Mouse (Mus musculus): Measurements from ENCODE around the gene Gorasp1.

Gorasp1 gene

DNA sequence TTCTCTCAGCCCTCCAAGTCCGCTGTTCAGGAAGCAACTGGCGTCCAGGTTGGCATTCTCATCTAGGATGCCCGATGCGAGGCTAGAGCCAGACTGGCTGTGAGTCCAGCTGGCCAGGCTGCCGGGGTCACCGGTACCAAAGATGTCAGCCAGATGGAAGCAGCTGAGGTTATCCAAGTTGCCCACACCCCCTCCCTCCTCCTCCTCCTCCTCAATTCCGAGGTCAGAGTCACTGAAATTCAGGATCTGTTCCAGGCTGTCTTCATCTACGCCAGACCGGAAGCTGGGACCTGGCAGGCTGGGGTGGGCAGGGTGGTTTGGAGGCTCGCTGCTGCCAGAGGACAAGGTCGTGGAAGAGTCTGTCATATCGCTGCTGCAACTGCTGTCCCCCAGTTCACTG is 35.2 kb upstream of the Gorasp1 start:
- DNase-seq (ENCODE audit: low read depth) = no peak

DNA sequence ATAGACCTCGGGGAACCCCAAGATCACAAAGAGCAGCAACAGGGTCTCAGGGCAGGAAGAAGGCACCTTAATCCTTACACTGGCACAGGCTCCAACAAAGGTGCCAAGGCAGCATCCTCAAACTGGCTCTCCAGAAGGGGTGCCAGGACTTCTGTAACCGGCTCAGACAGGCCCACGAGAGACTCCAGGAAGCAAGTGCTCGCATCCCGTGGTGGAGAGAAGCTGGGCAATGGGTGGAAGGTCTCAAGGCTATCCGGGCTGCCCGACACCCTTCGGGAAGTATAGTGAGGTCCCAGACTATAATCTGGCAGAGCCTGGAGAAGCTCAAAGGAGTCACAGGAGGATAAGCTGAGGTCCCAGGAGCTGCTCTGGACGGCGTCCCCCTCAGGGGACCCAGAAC is 34.8 kb upstream of the Gorasp1 start:
- no peak for DNase-seq (ENCODE audit: low read depth)

DNA sequence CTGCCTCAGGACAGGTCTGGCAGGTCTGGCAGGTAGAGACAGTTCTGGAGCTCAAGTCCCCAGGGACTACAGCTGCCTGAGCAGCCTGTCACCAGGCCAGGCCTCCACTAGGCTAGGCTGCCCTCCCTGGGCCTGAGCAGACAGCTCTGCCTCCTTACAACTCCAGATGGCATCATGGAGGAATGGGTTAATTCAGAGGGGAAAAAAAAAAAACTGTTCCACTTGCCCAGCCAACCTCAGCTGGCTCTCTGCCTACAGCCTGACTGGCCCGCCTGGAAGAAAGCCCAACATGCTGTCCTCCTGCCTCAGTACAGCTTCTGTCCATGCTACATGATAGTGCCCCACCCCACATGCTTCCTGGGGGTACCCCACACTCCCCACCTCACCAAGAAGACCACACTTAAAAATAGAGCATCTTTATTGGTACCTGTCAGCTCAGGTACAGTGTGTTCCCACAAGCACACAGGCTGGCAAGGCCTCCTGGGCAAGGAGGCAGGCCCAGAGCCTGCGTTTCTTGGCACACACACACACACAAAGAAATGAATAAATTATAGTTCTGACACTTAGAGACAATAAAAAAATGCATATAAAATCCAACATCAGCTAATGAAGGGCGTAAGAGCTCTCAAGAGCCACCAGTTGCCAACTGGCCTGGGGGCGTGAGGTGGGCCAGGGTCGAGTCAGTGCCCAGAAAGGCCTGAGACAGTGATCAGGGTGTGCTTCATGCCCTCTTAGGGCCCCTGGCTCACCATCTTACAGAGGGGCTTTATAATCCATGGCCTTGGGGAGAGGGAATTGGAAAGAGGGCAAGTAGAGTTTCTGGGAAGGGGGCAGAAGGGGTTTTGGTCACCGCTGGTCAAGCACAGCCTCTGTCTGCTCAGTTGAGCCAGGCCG is 33.6 kb upstream of the Gorasp1 start:
- no peak for DNase-seq (ENCODE audit: low read depth)

- no peak for DNase-seq (ENCODE audit: low read depth)
These were observed 32.9 kb upstream of the Gorasp1 start for GRCm38 (mm10) chr9:119970221-119970620.

- no peak for DNase-seq (ENCODE audit: low read depth)
These were observed 32.4 kb upstream of the Gorasp1 start for GRCm38 (mm10) chr9:119969811-119970210.

- DNase-seq (ENCODE audit: low read depth) = no peak
These were observed 29.0 kb upstream of the Gorasp1 start for GRCm38 (mm10) chr9:119966221-119966910.

DNA sequence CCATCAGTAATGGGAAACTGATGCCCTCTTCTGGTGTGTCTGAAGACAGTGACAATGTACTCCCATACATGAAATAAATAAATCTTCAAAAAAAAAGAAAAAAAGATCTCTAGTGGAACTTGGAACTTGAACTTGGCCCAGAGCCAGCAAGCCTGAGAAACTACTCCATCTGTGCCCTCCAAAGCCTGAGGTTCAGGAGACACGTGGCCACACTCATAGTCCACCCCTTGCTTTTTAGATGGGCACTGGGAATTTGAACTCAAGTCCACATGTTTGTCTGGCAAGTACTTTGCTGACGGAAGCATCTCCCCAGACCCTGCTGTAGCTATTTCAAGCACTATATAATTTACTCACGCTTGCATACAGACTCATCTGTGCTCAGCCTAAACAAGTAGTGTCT is 27.8 kb upstream of the Gorasp1 start:
- no peak for DNase-seq (ENCODE audit: low read depth)

GRCm38 (mm10) chr9:119964206-119964605 is 26.8 kb upstream of the Gorasp1 start:
- DNase-seq (ENCODE audit: low read depth) = no peak

DNA sequence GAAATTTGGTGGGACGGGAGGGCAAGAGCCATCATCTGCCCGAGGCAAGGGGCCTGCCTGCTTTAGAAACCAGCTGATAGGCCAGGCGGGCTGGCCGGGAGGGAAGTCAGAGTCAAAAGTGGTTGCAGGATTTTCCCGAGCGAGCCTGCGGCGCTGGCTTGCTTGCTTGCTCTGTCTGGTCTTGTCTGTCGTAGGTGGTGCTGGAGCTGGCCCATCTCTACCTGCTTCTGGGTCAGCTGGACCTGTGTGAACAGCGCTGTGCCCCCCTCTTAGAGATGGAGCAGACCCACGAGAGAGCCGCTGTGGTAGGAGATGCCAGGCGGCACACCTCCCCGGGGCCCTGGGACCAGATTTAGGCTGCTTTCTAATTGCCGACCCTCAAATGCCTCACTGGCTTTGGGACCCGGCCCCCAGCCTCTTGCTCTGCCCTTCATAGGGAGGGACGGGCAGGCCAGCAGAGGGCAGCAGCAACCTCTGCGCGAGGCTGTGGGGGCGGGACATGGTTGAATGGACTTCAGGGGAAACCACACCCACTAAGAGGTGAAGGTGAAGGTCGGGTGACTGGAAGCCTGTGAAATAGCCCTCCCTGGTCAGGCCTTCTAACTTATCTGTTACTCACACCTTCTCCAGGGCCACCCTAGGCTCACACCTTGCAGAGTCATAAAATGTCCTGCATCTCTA is 25.8 kb upstream of the Gorasp1 start:
- DNase-seq (ENCODE audit: low read depth) = no peak

DNA sequence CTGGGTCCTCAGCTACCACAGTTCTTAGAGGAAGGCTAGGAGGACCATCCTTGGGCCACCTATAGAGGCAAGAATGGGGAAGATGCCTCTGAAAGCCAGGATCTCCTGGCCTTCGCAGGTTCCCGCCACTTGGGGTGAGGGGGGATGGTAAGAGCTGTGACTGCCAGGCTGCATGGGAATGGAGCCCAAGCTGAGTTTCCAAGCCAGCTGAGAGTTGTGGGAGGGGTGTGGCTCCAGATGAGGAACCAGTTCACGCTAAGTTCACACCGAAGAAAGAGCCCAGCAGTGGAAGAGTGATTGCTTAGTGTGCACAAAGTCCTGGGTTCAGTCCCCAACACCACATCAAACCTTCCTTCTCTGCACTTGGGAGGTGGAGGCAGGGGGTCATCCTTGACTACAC is 24.9 kb upstream of the Gorasp1 start:
- DNase-seq (ENCODE audit: low read depth) = no peak

DNA sequence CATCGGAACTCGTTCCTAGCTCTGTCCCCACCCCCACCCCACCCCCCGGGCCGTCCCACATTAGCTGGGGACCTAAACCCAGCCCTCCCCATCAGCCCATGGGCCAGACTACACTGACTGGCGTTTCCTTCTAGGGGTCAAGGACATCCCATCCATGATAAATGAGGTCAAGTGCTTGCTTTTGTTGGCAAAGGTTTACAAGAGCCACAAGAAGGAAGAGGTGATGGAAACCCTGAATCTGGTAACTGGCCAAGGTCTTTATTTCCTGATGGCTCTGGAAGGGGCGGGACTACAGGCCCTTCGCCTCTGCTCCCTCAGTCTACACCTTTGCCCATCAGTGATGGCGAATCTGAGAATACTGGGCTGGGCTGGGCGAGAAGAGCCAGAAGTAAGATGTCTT is 21.5 kb upstream of the Gorasp1 start:
- DNase-seq (ENCODE audit: low read depth) = no peak

- no peak for DNase-seq (ENCODE audit: low read depth)
These were observed 14.0 kb upstream of the Gorasp1 start for GRCm38 (mm10) chr9:119951388-119951787.

DNA sequence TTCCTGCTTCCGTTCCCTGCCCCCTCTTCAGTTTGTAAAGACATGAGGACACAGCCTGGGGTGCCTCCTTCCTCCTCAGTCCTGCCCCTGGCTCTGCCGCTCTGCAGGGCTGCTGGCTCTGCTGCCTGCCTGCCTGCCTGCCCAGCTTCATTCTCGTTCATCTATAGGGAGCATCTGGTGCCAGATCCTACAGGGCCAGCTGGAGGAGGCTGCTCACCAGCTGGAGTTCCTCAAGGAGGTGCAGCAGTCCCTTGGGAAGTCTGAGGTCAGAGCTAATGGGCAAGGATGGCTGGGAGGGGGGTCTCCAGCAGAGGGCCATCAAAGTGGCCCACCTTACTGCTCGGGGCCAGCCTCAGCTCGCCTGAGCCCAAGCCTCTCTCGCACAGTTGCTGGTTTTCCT is 13.1 kb upstream of the Gorasp1 start:
- DNase-seq (ENCODE audit: low read depth) = no peak

- no peak for DNase-seq (ENCODE audit: low read depth)
These were observed 11.4 kb upstream of the Gorasp1 start for GRCm38 (mm10) chr9:119948804-119949203.

DNA sequence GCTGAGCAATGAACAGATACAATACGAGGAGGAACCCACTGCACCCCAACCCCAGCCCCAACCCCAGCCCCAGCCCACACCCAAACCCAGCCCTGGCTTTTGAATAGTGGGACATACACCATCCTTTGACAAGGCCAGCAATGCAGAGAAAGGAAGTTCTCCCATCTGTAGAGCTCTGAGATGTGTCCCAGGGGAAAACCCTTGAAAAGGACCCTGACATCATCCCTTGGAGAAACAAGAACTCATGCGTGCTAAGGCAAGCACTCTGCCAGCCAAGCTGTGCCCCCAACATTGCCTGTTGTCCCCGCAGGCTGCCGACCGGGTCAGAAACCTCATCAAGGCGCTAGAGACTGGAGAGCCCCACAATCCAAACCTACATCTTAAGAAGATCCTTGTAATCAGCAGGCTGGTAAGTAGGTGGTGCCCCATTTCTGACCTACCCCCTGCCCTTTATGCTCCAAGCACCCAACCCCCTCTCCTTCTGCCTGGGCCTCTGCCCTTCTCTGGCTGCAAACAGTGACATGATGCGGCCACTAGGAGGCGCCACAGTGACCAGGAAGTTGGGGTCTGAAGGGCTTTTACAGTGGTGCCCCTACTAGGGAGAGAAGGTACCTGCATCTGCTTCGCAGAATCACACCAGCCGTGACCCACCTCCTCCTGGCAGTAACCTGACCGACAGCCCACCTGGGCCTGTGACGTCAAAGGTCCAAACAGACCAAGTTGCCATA is 8.0 kb upstream of the Gorasp1 start:
- DNase-seq (ENCODE audit: low read depth) = no peak

- no peak for DNase-seq (ENCODE audit: low read depth)
These were observed 6.0 kb upstream of the Gorasp1 start for GRCm38 (mm10) chr9:119943326-119943725.

- no peak for DNase-seq (ENCODE audit: low read depth)
These were observed 4.5 kb upstream of the Gorasp1 start for GRCm38 (mm10) chr9:119941861-119942260.

DNA sequence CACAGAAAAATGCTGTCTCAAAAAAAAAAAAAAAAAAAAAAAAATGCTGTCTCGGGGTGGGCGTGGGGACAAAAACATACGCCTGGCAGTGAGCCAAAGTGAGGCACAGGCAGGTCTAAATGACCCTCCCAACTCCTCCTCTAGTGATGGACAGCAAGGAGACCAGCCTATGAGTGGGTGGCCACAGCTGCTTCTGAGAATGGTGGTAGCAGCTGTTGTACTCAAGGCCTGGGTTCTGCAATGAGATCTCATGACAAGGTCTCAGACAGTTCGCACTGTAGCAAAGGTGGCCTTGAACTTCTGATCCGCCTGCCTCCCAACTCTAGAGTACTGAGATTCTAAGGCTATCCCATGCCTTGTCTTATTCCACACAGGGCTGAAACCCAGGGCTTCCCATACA is 4.0 kb upstream of the Gorasp1 start:
- no peak for DNase-seq (ENCODE audit: low read depth)

DNA sequence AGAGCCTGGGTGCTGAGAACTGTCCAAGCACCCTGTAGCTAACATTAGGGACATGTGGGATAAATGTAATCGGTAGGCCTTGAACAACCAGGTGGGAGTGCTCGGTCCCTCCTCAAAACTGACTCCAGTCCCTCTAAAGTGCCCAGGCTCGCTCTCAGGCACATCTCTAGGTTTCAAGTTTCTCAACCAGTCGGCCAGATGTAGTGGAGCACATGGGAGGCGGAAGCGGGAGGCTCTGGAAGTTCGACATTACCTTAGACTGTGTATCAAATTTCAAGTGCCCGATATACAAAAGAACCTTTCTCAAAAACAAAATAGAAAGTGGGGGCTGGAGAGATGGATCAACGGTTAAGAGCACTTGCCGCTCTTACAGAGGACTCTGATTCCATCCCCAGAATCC is 2.3 kb upstream of the Gorasp1 start:
- DNase-seq (ENCODE audit: low read depth) = no peak

DNA sequence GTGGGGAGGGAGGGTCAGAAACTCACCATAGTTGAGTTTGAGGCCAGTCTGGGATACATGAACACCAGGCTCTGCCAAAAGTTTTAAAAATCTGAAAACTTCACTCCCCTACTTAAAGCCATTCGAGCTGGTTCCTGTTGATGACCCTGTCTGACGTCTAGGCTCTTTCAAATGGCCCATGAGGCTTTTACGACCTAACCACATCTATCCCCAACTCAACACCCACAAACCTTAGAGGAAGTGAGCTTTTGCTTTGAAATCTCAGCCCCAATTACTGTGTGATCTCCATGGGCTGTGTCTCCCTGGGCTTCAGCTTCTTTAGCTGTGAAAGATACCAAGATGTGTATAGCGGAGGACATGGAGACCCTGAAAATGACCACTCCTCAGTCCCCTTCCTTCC is 1.1 kb upstream of the Gorasp1 start:
- DNase-seq (ENCODE audit: low read depth) = no peak

GRCm38 (mm10) chr9:119933675-119934074 is 3.7 kb downstream of the Gorasp1 start:
- no peak for DNase-seq (ENCODE audit: low read depth)

GRCm38 (mm10) chr9:119932358-119932757 is 5.0 kb downstream of the Gorasp1 start:
- DNase-seq (ENCODE audit: low read depth) = no peak

Measured in c-Kit-positive CD71-negative TER-119-negative erythroid progenitor cells, embryonic 14.5 days (primary cell).